Mouse (Mus musculus): ENCODE data around the gene Ypel1.

GRCm38 (mm10) chr16:17033754-17034153 is 35.7 kb upstream of the Ypel1 start:
- TF ChIP-seq POLR2A (IDR thresholded peaks at IDR 0.05; ENCODE audit: insufficient read depth, low read depth, low read length): no peak
- no peak for TF ChIP-seq CTCF (IDR thresholded peaks at IDR 0.05; ENCODE audit: insufficient read depth, low read depth, low read length)
